22 mouse cellular contexts compared by ENCODE assay signal in the genomic region with DNA sequence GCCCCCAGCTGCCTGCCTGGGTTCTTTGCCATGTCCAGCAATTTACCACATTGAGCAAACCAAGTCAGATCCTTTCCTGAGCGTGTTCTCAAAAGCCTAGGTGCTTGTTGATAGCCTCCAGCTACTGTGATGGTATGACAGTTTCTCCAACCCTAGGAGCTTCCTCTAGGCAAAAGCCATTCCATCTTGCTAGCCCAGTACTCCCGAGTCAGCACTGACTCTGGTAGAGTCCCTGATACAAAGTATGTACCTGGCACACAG. TPM values are rescaled to one million over a fixed set of nuclear protein-coding genes. Genes with fewer than 3 reads are reported as not detected.
DNase-seq lines count a peak whose midpoint lies in the region; ATAC-seq and TF ChIP-seq lines count a peak whose summit lies in the region.
"Had no signal": no experiment of that assay in that cellular context is flagged by ENCODE, and none has a peak within 500 bp of the region (broad histone marks: within the 10 kb centered on the region; RNA-seq: fewer than 3 reads in every experiment).

No protein-coding gene starts in this region.

- 0 out of 2 replicates have a peak, but pooled peaks cover 4% of the 10 kb centered on the region for H3K36me3 ChIP-seq in heart, embryonic 12.5 days
- peaks cover 3% of the 10 kb centered on the region; the same call in 1 of the 2 replicates for H3K36me3 ChIP-seq in heart, embryonic 10.5 days
- H3K36me3 ChIP-seq in hindbrain, embryonic 14.5 days (replicated peaks; ENCODE audit: control insufficient read depth, insufficient read depth), result no peaks in the 10 kb centered on the region
- no peaks in the 10 kb centered on the region for H3K36me3 ChIP-seq in hindbrain, embryonic 13.5 days
- H3K36me3 ChIP-seq in CH12.LX (replicated peaks in 1 of 2; ENCODE audit: control insufficient read depth in 1 of 2, insufficient read depth in 1 of 2, low read length in 1 of 2), result peaks cover 33 to 91% of the 10 kb centered on the region in 2 experiments

- H3K27ac ChIP-seq in heart, embryonic 12.5 days (ENCODE audit: poor library complexity, severe bottlenecking), result no peak overlapping the region
- no peak overlapping the region for H3K27ac ChIP-seq in heart, embryonic 10.5 days
- no peak overlapping the region for H3K27ac ChIP-seq in hindbrain, embryonic 14.5 days
- H3K27ac ChIP-seq in hindbrain, embryonic 13.5 days, result no peak overlapping the region
- H3K27ac ChIP-seq in CH12.LX (ENCODE audit: insufficient read depth, low read depth), result no peak overlapping the region

- in situ Hi-C loops in CH12.LX (cut with MboI; ENCODE audit: low pct_ligation_motif_present, low pct_unique_long_range_greater_than_20kb, low sequenced_read_pairs), result no loop called here

- no peak overlapping the region for H3K4me2 ChIP-seq in heart, embryonic 12.5 days
- H3K4me2 ChIP-seq in hindbrain, embryonic 14.5 days (replicated peaks), result no peak overlapping the region
- no peak overlapping the region for H3K4me2 ChIP-seq in hindbrain, embryonic 13.5 days
- H3K4me2 ChIP-seq in CH12.LX (ENCODE audit: insufficient read depth, low read depth, poor library complexity, severe bottlenecking), result no peak overlapping the region

- no peak for TF ChIP-seq POLR2A in CH12.LX (IDR thresholded peaks at IDR 0.05; ENCODE audit: low read depth, low read length)

- TF ChIP-seq RAD21 in CH12.LX (IDR thresholded peaks at IDR 0.05; ENCODE audit: low read depth, low read length), result no peak

- peak; percentile 83 for DNase-seq in heart, adult 11 months
- peak; percentile 55 for DNase-seq in heart, embryonic 10.5 days (ENCODE audit: low spot score)
- no peak for DNase-seq in heart, postnatal 14 days
- DNase-seq in hindbrain, embryonic 14.5 days (ENCODE audit: low spot score), result no peak
- DNase-seq in CH12.LX (ENCODE audit: extremely low read depth), result no peak
- DNase-seq in layer of hippocampus, postnatal 10 days (ENCODE audit: low spot score in 2 of 2), result no peak
- DNase-seq: adrenal gland, adult 2 months; adrenal gland, adult 8-10 months; adrenal gland, postnatal 10 days; adrenal gland, postnatal 14 days; adrenal gland, postnatal 25 days; adrenal gland, postnatal 36 days; B cell, adult 2 months; cerebellum, adult 11 months; cerebellum, adult 11-12 months; cerebellum, adult 18-20 months had no signal

- no peak overlapping the region for H3K9ac ChIP-seq in heart, embryonic 12.5 days
- H3K9ac ChIP-seq in hindbrain, embryonic 14.5 days, result no peak overlapping the region
- no peak overlapping the region for H3K9ac ChIP-seq in hindbrain, embryonic 13.5 days
- H3K9ac ChIP-seq in CH12.LX (ENCODE audit: insufficient read depth, low read depth), result no peak overlapping the region

- ATAC-seq in heart, embryonic 12.5 days (ENCODE audit: insufficient number of reproducible peaks, low FRiP score), result no peak
- 0 out of 2 replicates have a peak, but pooled peaks have one; percentile 41 for ATAC-seq in hindbrain, embryonic 14.5 days (ENCODE audit: low FRiP score)
- ATAC-seq in hindbrain, embryonic 13.5 days (ENCODE audit: low FRiP score), result no peak
- ATAC-seq: activated CD4-positive, CD25-positive, alpha-beta regulatory T cell, adult 4 months; CD4-positive, CD25-positive, alpha-beta regulatory T cell, adult 4 months had no signal

- dilution Hi-C loops in CH12.LX (cut with MboI; ENCODE audit: extremely low pct_ligation_motif_present, extremely low pct_unique_long_range_greater_than_20kb, low sequenced_read_pairs), result no loop called here

- no peak overlapping the region for H3K4me3 ChIP-seq in heart, embryonic 12.5 days
- H3K4me3 ChIP-seq in heart, embryonic 10.5 days, result no peak overlapping the region
- H3K4me3 ChIP-seq in hindbrain, embryonic 14.5 days (replicated peaks; ENCODE audit: low read length), result no peak overlapping the region
- no peak overlapping the region for H3K4me3 ChIP-seq in hindbrain, embryonic 13.5 days
- H3K4me3 ChIP-seq in CH12.LX (replicated peaks in 1 of 3; ENCODE audit: low read depth in 2 of 3, low read length in 2 of 3, poor library complexity in 1 of 3), result no peak overlapping the region

- peaks cover 6% of the 10 kb centered on the region for H3K79me2 ChIP-seq in CH12.LX (replicated peaks; ENCODE audit: control insufficient read depth, extremely low read depth, insufficient read depth, poor library complexity, severe bottlenecking)

- WGBS in heart, embryonic 12.5 days, result 78% methylated on average over 2 of the region's 2 CpGs
- 80% methylated on average over 2 of the region's 2 CpGs for WGBS in heart, embryonic 10.5 days
- WGBS in hindbrain, embryonic 14.5 days, result 93% methylated on average over 2 of the region's 2 CpGs
- 92% methylated on average over 2 of the region's 2 CpGs for WGBS in hindbrain, embryonic 13.5 days

- no peak for TF ChIP-seq EP300 in CH12.LX (IDR thresholded peaks at IDR 0.05; ENCODE audit: low read length)

- peaks cover 11% of the 10 kb centered on the region for H3K4me1 ChIP-seq in heart, embryonic 12.5 days (replicated peaks)
- peaks cover 16% of the 10 kb centered on the region for H3K4me1 ChIP-seq in heart, embryonic 10.5 days
- 0 out of 2 replicates have a peak, but pooled peaks cover 3% of the 10 kb centered on the region for H3K4me1 ChIP-seq in hindbrain, embryonic 14.5 days (replicated peaks; ENCODE audit: control insufficient read depth, insufficient read depth, low read length)
- H3K4me1 ChIP-seq in hindbrain, embryonic 13.5 days (replicated peaks), result peaks cover 9% of the 10 kb centered on the region; the same call in 1 of the 2 replicates
- H3K4me1 ChIP-seq in CH12.LX (ENCODE audit: control insufficient read depth in 1 of 2, insufficient read depth in 2 of 2), result peaks cover 15 to 45% of the 10 kb centered on the region in 2 experiments

- H3K9me3 ChIP-seq in heart, embryonic 12.5 days (replicated peaks), result 0 out of 2 replicates have a peak, but pooled peaks cover 4% of the 10 kb centered on the region
- H3K9me3 ChIP-seq in heart, embryonic 10.5 days, result no peaks in the 10 kb centered on the region
- H3K9me3 ChIP-seq in hindbrain, embryonic 14.5 days (ENCODE audit: control insufficient read depth, low read length), result no peaks in the 10 kb centered on the region
- H3K9me3 ChIP-seq in hindbrain, embryonic 13.5 days, result no peaks in the 10 kb centered on the region
- peaks cover 3% of the 10 kb centered on the region for H3K9me3 ChIP-seq in CH12.LX (replicated peaks; ENCODE audit: low read length)
- H3K9me3 ChIP-seq: G1E had no signal

- intact Hi-C loops in heart, postnatal 14 days (cut with DNase I), result no loop called here

- no peaks in the 10 kb centered on the region for H3K27me3 ChIP-seq in heart, embryonic 12.5 days (replicated peaks)
- H3K27me3 ChIP-seq in heart, embryonic 10.5 days (ENCODE audit: insufficient read depth, poor library complexity, severe bottlenecking), result no peaks in the 10 kb centered on the region
- no peaks in the 10 kb centered on the region for H3K27me3 ChIP-seq in hindbrain, embryonic 14.5 days (ENCODE audit: control insufficient read depth, insufficient read depth, low read length)
- H3K27me3 ChIP-seq in hindbrain, embryonic 13.5 days, result no peaks in the 10 kb centered on the region
- H3K27me3 ChIP-seq in CH12.LX (replicated peaks), result no peaks in the 10 kb centered on the region
- H3K27me3 ChIP-seq: Patski had no signal

- TF ChIP-seq CTCF in CH12.LX (conservative IDR thresholded peaks at IDR 0.05 in 1 of 2, IDR thresholded peaks at IDR 0.05 in 1 of 2; ENCODE audit: low read depth in 2 of 2, low read length in 2 of 2), result no peak

TF ChIP-seq in CH12.LX, 34 proteins besides CTCF, POLR2A, EP300 and RAD21:
- TF ChIP-seq IRF4 (IDR thresholded peaks at IDR 0.05; ENCODE audit: low read depth, low read length), result no peak
- 0 out of 2 replicates have a peak, but pooled peaks have one; percentile 19 for TF ChIP-seq MAFK (IDR thresholded peaks at IDR 0.05; ENCODE audit: insufficient replicate concordance, low read length)

RNA-seq across cellular contexts. Expression of a gene that starts 52.4 kb away (rescaled TPM):
- polyA plus RNA-seq in heart, embryonic 12.5 days (2016; fragmentation: Nextera tagmentation; extraction: Ambion mirVana), result 62.4 and 66.5 TPM in 2 replicates
- polyA plus RNA-seq in heart, embryonic 10.5 days (2016; fragmentation: Nextera tagmentation; extraction: Ambion mirVana), result 60.7 and 64.9 TPM in 2 replicates
- total RNA-seq in heart, postnatal 14 days (2021), result 10 to 100 TPM; 23.5 to 29.4 TPM
- polyA plus RNA-seq in hindbrain, embryonic 14.5 days (2014; fragmentation: Nextera tagmentation; extraction: Ambion mirVana), result 164 and 176 TPM in 2 replicates
- 109 and 113 TPM in 2 replicates for polyA plus RNA-seq in hindbrain, embryonic 13.5 days (2015; fragmentation: Nextera tagmentation; extraction: Ambion mirVana)
- total RNA-seq in CH12.LX (2012; rRNA removed), result 85.0 and 113 TPM in 2 replicates
- 546 and 568 TPM in 2 replicates for total RNA-seq in CH12.LX (2014; rRNA removed)
- 266 and 329 TPM in 2 replicates for polyA plus RNA-seq in CH12.LX (2012; ENCODE audit: insufficient read length, low read depth)
- total RNA-seq in layer of hippocampus, postnatal 10 days (2021), result 100 to 1,000 TPM; 186 to 187 TPM

Comparison
In these comparisons a context has a peak if more than half of its experiments do, and no peak if none do; other contexts are left out.
1. DNase-seq: peak in heart, adult 11 months (single experiment) and heart, embryonic 10.5 days (single experiment); none in heart, postnatal 14 days (0 of 2), hindbrain, embryonic 14.5 days (single experiment), CH12.LX (single experiment) and layer of hippocampus, postnatal 10 days (0 of 2).